Mouse (Mus musculus) lung, postnatal 0 days (tissue): ENCODE data around the gene Gm9918.
A peak's percentile ranks its signal among the peaks of the same experiment; 100 is the strongest.

ENCODE experiments used
- CTCF ChIP-seq: IDR thresholded peaks from 2 replicates; pipeline ENCODE4 v1.5.1; 2016; ENCODE audit warnings: antibody characterized with exemption, mild to moderate bottlenecking
- EP300 ChIP-seq: IDR thresholded peaks from 2 replicates; pipeline ENCODE4 v1.6.1; 2016; ENCODE audit warnings: antibody characterized with exemption, mild to moderate bottlenecking, control low read depth

DNA sequence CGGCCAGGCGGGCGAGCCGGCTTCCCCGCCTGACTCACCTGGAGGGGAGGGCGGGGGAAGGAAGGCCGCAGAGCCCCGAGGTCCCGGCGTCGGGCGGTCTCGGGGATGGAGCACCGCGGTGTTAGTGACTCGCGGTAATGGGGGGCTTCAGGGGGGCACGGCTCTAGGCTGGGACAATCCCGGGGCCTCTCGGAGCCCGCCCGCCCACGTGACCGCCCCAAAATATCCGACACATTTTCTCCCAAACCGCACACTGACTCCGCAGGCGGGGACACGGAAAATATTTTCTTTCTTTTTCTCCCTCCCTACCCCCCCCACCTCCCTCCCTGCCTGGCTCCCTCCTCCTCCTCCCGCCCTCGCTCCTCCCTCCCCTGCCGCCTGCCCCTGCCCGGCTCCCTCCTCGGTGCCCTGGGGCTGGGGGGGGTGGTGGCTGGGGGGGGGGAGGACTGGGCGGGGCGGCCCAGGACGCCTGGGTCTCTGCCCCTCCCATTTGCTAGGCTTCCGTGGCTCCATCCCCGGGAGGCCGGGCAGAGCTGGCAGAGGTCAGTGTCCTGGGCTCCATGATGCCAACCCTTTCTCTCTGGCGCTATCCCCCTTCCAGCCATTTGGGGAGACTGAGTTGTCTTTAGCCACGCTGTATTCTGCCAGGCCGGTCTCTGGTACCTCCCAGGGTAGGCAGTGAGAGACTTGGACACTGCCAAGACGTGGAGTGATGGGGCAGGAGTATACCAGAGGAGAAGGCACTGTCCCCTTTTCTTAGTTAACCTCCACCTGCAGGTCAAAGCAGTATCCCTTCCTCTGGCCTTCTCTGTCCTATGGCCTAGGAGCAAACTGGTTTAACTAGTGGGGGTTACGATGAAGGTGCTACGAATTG is 12.9 kb upstream of the Gm9918 start, which contains the start of gene Rarg:
- TF ChIP-seq CTCF: peak; percentile 18; the same call in 1 of the 2 replicates
- TF ChIP-seq EP300: no peak
